ENCODE assay signal across 11 mouse cellular contexts in the genomic region with DNA sequence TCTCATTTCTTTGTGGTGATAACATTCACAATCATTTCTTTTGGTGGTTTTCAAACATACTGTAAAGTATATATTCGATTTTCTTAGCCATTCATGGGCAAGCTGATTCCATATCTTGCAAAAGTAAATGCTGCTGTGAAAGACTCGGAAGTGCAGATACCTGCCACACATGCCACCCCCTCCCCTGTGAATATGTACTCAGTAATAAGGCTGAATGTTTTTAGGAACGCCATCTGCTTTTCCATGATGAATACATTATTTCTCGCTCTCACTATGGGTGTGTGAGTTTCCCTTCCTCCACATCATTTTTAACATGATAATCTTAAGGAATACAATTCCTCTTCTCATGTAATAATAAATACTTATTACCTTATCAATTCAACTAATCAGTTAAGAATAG.
"Had no signal": no experiment of that assay in that cellular context is flagged by ENCODE, and none has a peak within 500 bp of the region (broad histone marks: within the 10 kb centered on the region; RNA-seq: fewer than 3 reads in every experiment).

No protein-coding gene starts in this region.

- ATAC-seq: liver, postnatal 0 days; lung, postnatal 0 days; midbrain, embryonic 15.5 days had no signal

- DNase-seq: liver, embryonic 13.5 days; liver, postnatal 0 days; lung, adult 2 months; lung, postnatal 14 days; lung, postnatal 36 days; right cerebral cortex, postnatal 14 days; thymus, adult 18-20 months; thymus, postnatal 25 days; thymus, postnatal 4 days had no signal
